Mouse (Mus musculus): ENCODE data around the gene Olfr1386. TPM values are rescaled to one million over a fixed set of nuclear protein-coding genes. Genes with fewer than 3 reads are reported as not detected.

Gene Olfr1386
- not detected for polyA plus RNA-seq (2014; fragmentation: Illumina TruSeq; extraction: RNeasy Lipid Tissue Mini Kit (QIAGEN cat#74804); ENCODE audit: low replicate concordance)

DNA sequence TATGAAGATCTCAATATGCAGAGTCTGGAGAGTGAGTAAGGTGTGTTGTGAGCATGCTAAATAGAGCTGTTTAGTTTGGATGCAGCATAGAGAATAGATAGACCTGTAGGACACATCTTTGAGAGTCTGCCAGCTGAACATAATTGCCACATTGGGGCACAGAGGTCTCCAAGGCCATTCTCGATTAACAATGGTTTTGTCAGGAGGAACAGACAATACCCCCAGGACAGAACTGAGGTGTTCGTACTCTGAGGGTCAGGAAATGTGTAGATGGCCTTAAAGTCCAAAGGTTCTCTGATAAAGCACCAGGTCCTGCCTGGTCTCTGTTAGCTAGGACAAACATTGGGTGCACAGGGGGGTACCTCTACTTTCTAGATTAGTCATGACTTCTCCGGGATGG, at the start of gene Olfr1386:
TSS of gene Olfr1386 (plus strand) at position 301 of the 400 bp plus-strand sequence.

GRCm38 (mm10) chr11:49422767-49423166, 42.1 kb upstream of the Olfr1386 start, which contains the start of gene Olfr1389:
TSS of gene Olfr1389 (plus strand) at chr11:49423067.

DNA sequence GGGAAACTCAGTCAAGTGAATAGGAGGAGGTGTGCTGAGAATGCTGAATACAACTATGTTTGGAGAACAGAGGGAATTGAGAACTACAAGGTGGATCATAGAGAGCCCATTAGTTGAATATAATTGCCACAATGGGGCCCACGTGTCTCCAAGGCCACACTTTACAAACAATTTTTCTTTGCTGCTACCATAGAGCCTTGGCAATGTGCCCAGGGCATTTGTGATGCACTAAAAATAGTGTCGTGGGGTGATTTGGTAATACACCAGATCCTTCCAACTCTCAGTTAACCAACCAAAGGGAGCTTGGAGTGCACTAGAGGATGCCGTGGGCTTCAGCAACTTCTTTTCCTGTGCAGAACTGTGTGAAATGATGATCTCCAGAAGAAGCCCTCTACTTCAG, 28.4 kb upstream of the Olfr1386 start, which contains the start of gene Olfr1388:
TSS of gene Olfr1388 (plus strand) at position 214 of the 400 bp plus-strand sequence.

DNA sequence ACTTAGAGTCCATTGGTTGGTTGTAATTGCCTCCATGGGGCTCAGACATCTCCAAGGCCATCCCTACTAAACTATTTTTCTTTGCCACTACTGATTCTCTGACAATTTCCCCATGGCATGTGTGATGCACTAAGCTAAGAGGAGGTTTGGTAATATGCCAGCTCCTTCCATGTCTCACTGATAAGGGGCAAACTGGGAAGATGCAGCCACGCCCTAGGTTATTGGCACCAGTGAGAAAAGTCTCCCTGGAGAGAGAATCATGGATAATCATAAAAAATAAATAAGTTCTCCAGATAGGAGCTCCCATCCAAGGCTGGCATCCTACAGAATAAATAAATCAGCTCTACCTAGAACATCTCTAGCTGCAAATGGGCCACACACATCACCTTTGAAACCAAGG, 9.8 kb upstream of the Olfr1386 start, which contains the start of gene Olfr1387:
TSS of gene Olfr1387 (plus strand) at position 301 of the 400 bp plus-strand sequence.

DNA sequence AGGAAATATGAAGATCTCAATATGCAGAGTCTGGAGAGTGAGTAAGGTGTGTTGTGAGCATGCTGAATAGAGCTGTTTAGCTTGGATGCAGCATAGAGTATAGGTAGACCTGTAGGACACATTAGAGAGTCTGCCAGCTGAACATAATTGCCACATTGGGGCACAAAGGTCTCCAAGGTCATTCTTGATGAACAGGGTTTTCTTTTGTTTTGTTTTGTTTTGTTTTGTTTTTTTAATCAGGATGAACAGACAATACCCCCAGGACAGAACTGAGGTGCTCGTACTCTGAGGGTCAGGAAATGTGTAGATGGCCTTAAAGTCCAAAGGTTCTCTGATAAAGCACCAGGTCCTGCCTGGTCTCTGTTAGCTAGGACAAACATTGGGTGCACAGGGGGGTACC, 23.9 kb downstream of the Olfr1386 start, which contains the start of gene Olfr1385:
TSS of gene Olfr1385 (plus strand) at position 301 of the 400 bp plus-strand sequence.

DNA sequence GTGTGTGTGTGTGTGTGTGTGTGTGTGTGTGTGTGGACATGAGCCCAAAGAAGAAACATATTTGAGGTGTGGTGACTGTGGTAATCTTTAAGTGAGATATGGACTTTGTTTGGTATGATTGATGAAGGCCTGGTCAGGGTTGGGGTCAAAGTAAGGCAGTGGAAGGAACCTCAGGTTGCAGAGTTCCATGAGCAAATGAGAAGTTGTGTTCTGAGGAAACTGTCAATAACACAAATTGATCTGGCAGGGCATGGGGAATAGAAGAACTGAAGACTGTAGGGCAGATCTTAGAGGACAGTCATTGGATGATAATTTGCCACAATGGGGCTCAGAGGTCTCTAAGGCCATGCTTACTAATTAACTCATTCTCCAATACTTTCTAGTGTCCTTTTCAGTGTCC, 54.5 kb downstream of the Olfr1386 start, which contains the start of gene Olfr1383:
TSS of gene Olfr1383 (plus strand) at position 301 of the 400 bp plus-strand sequence.

Other genes starting within 250 kb of the Olfr1386 start
- 21.1 TPM for gene Mgat1, start 220.9 kb upstream of the Olfr1386 start, polyA plus RNA-seq (2014; fragmentation: Illumina TruSeq; extraction: RNeasy Lipid Tissue Mini Kit (QIAGEN cat#74804); ENCODE audit: low replicate concordance)
- 0.41 TPM for gene Olfr1393, start 186.7 kb upstream of the Olfr1386 start, polyA plus RNA-seq (2014; fragmentation: Illumina TruSeq; extraction: RNeasy Lipid Tissue Mini Kit (QIAGEN cat#74804); ENCODE audit: low replicate concordance)
- 0.48 TPM for gene Olfr1392, start 179.8 kb upstream of the Olfr1386 start, polyA plus RNA-seq (2014; fragmentation: Illumina TruSeq; extraction: RNeasy Lipid Tissue Mini Kit (QIAGEN cat#74804); ENCODE audit: low replicate concordance)
- gene Olfr10, start 160.3 kb upstream of the Olfr1386 start, polyA plus RNA-seq (2014; fragmentation: Illumina TruSeq; extraction: RNeasy Lipid Tissue Mini Kit (QIAGEN cat#74804); ENCODE audit: low replicate concordance), result not detected
- gene Olfr1391, start 142.3 kb upstream of the Olfr1386 start, polyA plus RNA-seq (2014; fragmentation: Illumina TruSeq; extraction: RNeasy Lipid Tissue Mini Kit (QIAGEN cat#74804); ENCODE audit: low replicate concordance), result not detected
- not detected for gene Olfr1390, start 129.9 kb upstream of the Olfr1386 start, polyA plus RNA-seq (2014; fragmentation: Illumina TruSeq; extraction: RNeasy Lipid Tissue Mini Kit (QIAGEN cat#74804); ENCODE audit: low replicate concordance)
- not detected for gene Olfr1389, start 42.0 kb upstream of the Olfr1386 start, polyA plus RNA-seq (2014; fragmentation: Illumina TruSeq; extraction: RNeasy Lipid Tissue Mini Kit (QIAGEN cat#74804); ENCODE audit: low replicate concordance)
- gene Olfr1388, start 28.4 kb upstream of the Olfr1386 start, polyA plus RNA-seq (2014; fragmentation: Illumina TruSeq; extraction: RNeasy Lipid Tissue Mini Kit (QIAGEN cat#74804); ENCODE audit: low replicate concordance), result not detected
- not detected for gene Olfr1387, start 9.7 kb upstream of the Olfr1386 start, polyA plus RNA-seq (2014; fragmentation: Illumina TruSeq; extraction: RNeasy Lipid Tissue Mini Kit (QIAGEN cat#74804); ENCODE audit: low replicate concordance)
- not detected for gene Olfr1385, start 24.0 kb downstream of the Olfr1386 start, polyA plus RNA-seq (2014; fragmentation: Illumina TruSeq; extraction: RNeasy Lipid Tissue Mini Kit (QIAGEN cat#74804); ENCODE audit: low replicate concordance)
- gene Olfr1384, start 41.7 kb downstream of the Olfr1386 start, polyA plus RNA-seq (2014; fragmentation: Illumina TruSeq; extraction: RNeasy Lipid Tissue Mini Kit (QIAGEN cat#74804); ENCODE audit: low replicate concordance), result not detected
- not detected for gene Olfr1383, start 54.6 kb downstream of the Olfr1386 start, polyA plus RNA-seq (2014; fragmentation: Illumina TruSeq; extraction: RNeasy Lipid Tissue Mini Kit (QIAGEN cat#74804); ENCODE audit: low replicate concordance)
- not detected for gene Olfr1382, start 63.2 kb downstream of the Olfr1386 start, polyA plus RNA-seq (2014; fragmentation: Illumina TruSeq; extraction: RNeasy Lipid Tissue Mini Kit (QIAGEN cat#74804); ENCODE audit: low replicate concordance)
- gene Olfr1381, start 78.4 kb downstream of the Olfr1386 start, polyA plus RNA-seq (2014; fragmentation: Illumina TruSeq; extraction: RNeasy Lipid Tissue Mini Kit (QIAGEN cat#74804); ENCODE audit: low replicate concordance), result not detected
- not detected for gene Olfr1380, start 91.8 kb downstream of the Olfr1386 start, polyA plus RNA-seq (2014; fragmentation: Illumina TruSeq; extraction: RNeasy Lipid Tissue Mini Kit (QIAGEN cat#74804); ENCODE audit: low replicate concordance)
- 0.37 TPM for gene Flt4, start 144.2 kb downstream of the Olfr1386 start, polyA plus RNA-seq (2014; fragmentation: Illumina TruSeq; extraction: RNeasy Lipid Tissue Mini Kit (QIAGEN cat#74804); ENCODE audit: low replicate concordance)
- gene Scgb3a1, start 198.6 kb downstream of the Olfr1386 start, polyA plus RNA-seq (2014; fragmentation: Illumina TruSeq; extraction: RNeasy Lipid Tissue Mini Kit (QIAGEN cat#74804); ENCODE audit: low replicate concordance), result not detected
- gene Cnot6, start 247.7 kb downstream of the Olfr1386 start, polyA plus RNA-seq (2014; fragmentation: Illumina TruSeq; extraction: RNeasy Lipid Tissue Mini Kit (QIAGEN cat#74804); ENCODE audit: low replicate concordance), result 160 TPM